Mouse (Mus musculus): ENCODE results near the gene Fbxw4.

The Fbxw4 gene

DNA sequence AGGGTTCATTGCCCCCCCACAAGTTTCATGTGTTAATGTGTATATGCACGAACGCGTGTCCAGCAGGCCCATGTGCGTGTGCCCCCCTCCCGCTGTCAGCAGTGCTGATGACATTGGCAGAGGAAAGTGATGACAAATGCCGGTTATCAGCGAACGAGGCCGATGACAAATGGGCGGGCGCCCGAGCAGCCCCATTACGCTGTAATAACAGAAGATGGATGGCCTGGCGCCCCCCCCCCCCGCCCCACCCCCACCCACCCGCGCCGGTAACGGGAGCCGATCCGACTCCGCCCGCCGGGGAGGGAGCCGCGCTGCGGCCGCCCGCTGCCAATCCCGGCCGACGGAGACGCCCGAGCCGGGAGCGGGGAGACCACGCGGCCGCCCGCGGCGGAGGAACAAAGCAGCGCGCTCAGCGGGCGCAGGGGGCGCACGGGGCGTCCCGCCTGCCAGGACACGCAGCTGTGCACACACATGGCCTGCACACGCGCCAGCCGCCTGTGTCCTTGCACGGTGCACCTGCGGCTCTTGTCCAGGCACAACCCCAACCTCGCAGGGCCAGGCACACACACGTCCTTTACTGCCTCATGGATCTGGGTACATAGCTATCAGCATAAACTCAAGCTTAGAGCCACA, 118.6 kb downstream of the Fbxw4 start:
- peak; percentile 68 for DNase-seq (ENCODE audit: extremely low spot score)

- no peak for DNase-seq (ENCODE audit: extremely low spot score)
Observed at GRCm38 (mm10) chr19:45540657-45541408, 119.3 kb downstream of the Fbxw4 start.

GRCm38 (mm10) chr19:45537505-45537904, 122.6 kb downstream of the Fbxw4 start:
- no peak for DNase-seq (ENCODE audit: extremely low spot score)

GRCm38 (mm10) chr19:45535929-45536328, 124.2 kb downstream of the Fbxw4 start:
- DNase-seq (ENCODE audit: extremely low spot score): no peak

- DNase-seq (ENCODE audit: extremely low spot score): no peak
Observed at GRCm38 (mm10) chr19:45535214-45535735, 124.8 kb downstream of the Fbxw4 start.

- DNase-seq (ENCODE audit: extremely low spot score): no peak
Observed at GRCm38 (mm10) chr19:45533617-45534016, 126.5 kb downstream of the Fbxw4 start.

GRCm38 (mm10) chr19:45531554-45531953, 128.6 kb downstream of the Fbxw4 start:
- no peak for DNase-seq (ENCODE audit: extremely low spot score)

- DNase-seq (ENCODE audit: extremely low spot score): no peak
Observed at GRCm38 (mm10) chr19:45530200-45530995, 129.7 kb downstream of the Fbxw4 start.

GRCm38 (mm10) chr19:45529294-45529693, 130.8 kb downstream of the Fbxw4 start:
- DNase-seq (ENCODE audit: extremely low spot score): no peak

Measured in embryo, embryonic 9.5 days (tissue).